Mouse (Mus musculus) gastrocnemius, adult 8-10 months (tissue): ENCODE results near the gene Tmeff1. TPM values are rescaled to one million over a fixed set of nuclear protein-coding genes. Genes with fewer than 3 reads are reported as not detected.

ENCODE experiments used
- DNase-seq, 2 experiments: peaks; one replicate each; pipeline ENCODE4 v3.0.0; 2022; ENCODE audit warnings: low spot score in 2 of 2
- total RNA-seq, 4 experiments: library from RNA; stranded (reverse); gene quantifications; 2 replicates each; pipeline ENCODE4 v1.2.4; 2022

Gene Tmeff1
- under 1 TPM; 0.51 to 0.86 (median 0.64) TPM for total RNA-seq

GRCm38 (mm10) chr4:48584421-48585240, at the start of gene Tmeff1:
Gene Tmeff1, plus strand, starts transcription at chr4:48585174.
- no peak for DNase-seq

GRCm38 (mm10) chr4:48536275-48536674, 48.7 kb upstream of the Tmeff1 start:
- no peak for DNase-seq

- DNase-seq = no peak
Observed at GRCm38 (mm10) chr4:48537024-48537423, 48.0 kb upstream of the Tmeff1 start.

GRCm38 (mm10) chr4:48538581-48538980, 46.4 kb upstream of the Tmeff1 start:
- DNase-seq = no peak

GRCm38 (mm10) chr4:48539841-48540575, 45.0 kb upstream of the Tmeff1 start, which contains the start of gene Msantd3:
Gene Msantd3, plus strand, starts transcription at chr4:48539935.
- peak in 1 of 2 experiments; percentile 10 for DNase-seq

DNA sequence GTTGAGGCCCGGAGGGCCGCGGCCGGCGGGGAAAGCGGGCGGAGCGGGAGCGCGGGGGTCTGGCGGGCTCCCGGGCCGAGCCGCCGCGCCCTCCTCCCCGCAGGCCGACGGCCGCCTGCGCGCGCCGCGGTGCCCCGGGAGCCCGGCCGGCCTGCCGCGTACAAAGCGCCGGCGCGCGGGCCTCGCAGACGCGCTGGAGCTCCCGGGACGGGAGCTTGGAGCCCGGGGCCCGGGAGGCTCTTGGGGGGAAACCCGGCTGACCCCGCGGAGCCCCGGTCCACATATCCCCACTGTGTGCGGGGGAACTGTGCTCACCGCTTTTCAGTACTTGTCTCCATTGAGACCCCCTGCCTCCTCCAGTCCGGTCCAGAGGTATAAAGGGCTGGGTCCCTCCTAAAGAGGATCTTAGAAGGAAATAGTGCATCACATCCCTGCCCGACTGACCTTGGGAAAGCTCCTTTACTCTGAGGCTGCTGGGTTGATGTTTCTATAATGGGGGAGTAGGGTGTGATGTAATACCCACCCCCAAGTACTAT, 44.3 kb upstream of the Tmeff1 start:
- DNase-seq = no peak

DNA sequence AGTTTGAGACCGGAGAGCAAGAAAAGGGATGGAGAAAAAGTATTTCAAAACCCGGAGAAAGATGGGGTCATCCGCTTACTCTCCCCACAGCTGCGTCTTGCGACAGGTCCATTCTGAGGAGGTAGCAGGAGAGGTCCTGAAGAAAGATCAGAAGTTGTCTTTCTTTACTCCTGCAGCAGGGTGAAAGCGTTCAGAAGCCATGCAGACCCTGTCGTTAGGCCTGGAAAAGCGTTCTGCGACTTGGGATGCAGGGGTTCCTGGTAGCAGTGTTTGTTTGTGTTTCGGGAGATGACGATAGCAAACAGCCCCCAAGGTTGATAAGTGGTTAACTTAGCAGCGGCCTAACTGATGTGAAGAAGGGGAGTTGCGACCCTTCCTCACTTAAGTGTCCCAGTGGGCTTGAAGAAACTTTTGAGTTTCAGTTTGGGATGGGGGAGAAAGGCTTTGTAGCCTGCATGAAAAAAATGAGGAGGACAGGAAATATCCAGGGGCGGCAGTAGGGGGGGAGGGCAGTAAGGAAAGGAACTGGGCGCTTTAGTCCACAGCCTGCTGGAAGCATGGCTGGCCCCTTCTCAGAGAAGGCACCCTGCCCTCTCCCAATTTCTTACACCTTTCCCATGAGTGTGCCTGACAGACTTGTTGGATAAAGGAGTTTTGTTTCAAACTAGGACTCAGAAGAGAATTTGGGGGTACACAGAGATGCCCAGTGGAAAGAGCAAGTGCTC, 43.3 kb upstream of the Tmeff1 start:
- DNase-seq = no peak

GRCm38 (mm10) chr4:48542351-48542750, 42.6 kb upstream of the Tmeff1 start:
- DNase-seq = no peak

GRCm38 (mm10) chr4:48543071-48543865, 41.7 kb upstream of the Tmeff1 start:
- no peak for DNase-seq

GRCm38 (mm10) chr4:48544141-48544540, 40.8 kb upstream of the Tmeff1 start:
- DNase-seq = no peak

DNA sequence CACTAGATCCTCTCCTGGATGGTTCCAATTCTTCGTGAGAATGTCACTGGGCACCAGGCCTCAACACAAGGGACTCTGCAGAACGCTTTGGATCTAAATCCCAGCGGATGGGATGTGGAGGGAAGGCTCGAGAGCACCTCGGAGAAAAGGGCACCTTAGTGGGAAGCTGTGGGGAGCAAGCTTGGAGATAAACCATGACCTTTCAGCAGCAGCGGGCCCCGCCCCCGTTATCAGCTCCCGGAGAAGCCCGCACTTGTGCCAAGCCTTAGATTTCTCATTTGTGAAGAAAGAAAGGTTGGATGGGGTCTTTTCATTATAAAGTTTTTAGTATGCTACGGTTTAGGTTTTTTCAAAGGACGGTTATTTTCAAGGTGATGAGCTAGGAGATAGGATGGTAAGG, 39.0 kb upstream of the Tmeff1 start:
- no peak for DNase-seq

DNA sequence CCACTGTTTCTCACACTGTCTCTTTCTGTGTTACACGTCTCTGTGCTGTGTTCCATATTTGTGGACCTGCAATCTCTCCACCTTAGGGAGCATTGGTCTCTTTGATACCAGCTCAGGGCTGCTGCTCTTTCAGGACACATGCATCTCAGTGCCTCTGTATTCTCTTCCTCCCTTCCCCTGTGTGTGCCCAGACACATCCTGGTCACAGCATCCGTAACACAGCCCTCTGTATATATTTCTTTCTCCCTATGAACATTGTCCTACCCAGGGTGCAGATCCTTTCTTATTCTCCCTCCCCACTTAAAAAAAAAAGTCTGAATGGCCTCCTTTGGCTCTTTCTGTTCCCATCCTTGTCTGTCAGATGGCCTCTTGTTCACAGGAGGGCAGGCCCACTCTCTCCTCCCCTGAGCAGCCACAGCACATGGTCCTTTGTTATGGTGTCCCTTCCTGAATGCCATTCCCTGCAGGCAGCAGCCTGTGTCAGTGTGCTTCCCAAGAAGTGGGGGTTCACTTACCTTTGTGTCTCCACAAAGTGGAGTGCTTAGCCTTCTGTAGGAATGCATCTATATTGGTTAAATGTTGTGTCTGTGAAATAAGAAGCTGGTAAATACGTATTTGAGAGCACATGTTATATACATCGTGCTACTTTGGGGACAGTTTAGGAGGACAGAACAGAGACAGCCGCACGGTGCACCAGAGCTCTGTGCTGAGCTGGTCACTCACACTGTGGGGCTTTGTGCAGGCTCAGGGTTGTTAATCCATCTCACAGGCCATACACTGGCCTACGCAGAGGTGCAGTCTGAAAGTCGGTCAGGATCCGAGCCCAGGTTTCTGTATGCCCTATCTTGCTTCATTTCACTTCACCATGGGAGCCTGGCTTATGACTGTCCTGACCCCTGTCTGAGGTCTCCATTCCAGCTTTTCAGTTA, 38.1 kb upstream of the Tmeff1 start:
- no peak for DNase-seq

DNA sequence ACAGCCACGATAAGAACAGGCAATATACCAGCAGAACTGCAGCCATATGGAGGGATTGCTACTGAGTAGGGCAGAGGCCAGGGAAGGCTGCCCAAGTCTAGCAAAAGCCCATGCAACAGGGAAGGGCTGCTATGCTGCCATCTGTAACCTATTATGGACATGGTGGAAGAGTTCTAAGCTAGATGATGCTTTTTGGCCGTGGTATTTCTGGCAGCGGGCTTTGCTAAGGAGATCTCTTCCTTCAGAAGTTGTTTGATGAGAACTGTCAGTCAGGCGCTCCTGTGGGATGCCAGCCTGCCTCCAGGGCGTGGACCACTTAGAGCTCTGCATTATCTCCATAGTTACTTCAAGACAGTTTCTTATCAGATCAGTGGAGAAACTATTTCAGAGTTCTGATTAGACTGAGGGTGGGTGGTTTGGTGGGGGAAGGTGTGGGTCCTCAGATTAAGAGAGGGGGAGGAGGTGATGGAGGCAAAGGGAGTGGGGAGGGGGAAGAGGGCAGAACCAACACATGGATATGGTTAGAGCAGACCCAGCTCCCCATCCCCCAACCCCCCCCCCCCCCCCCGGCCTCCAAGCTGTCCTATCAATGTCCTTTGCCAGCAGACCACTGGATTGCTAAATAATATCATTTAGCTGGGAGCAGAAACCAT, 36.5 kb upstream of the Tmeff1 start:
- DNase-seq = no peak

- no peak for DNase-seq
Observed at GRCm38 (mm10) chr4:48549661-48550060, 35.3 kb upstream of the Tmeff1 start.

DNA sequence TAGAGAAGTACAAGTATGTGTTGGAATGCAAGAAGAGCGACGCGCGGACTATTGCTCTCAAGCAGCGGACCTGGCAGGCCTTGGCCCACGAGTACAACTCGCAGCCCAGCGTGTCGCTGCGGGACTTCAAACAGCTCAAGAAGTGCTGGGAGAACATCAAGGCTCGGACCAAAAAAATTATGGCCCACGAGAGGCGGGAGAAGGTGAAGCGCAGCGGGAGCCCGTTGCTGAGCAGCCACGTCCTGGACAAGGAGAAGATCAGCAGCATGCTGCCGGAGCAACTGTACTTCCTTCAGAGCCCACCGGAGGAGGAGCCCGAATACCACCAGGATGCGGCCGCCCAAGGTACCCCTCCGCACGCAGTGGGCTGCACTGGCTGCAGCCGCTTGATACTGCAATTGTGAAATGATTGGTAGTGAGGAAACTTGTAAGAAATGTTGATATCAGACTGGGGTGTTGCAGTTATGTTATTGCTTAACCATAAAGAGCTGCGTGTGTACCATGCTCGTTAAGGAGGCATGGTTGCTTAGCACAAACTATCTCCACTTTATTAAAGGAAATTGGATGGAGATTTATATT, 32.4 kb upstream of the Tmeff1 start:
- no peak for DNase-seq

DNA sequence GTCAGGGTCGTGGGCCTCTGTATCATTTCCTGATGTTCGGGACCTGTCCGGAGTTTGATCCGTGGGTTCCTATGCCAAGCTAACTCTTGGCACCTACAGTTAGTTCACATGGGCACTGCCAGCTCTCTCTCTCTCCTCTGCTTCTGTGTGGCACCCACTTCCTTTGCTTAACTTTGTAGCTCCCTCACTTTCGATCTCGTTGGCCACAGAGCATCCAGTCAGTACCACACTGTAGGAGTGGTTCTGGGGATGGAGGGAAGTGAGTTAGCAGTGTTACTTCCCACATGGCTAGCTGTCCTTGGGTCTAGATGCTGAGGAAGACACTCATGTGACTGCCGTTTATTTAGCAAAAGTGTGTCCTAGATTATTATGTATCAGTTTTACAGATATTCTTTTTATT, 30.8 kb upstream of the Tmeff1 start:
- DNase-seq = no peak

GRCm38 (mm10) chr4:48555729-48556128, 29.2 kb upstream of the Tmeff1 start:
- no peak for DNase-seq

DNA sequence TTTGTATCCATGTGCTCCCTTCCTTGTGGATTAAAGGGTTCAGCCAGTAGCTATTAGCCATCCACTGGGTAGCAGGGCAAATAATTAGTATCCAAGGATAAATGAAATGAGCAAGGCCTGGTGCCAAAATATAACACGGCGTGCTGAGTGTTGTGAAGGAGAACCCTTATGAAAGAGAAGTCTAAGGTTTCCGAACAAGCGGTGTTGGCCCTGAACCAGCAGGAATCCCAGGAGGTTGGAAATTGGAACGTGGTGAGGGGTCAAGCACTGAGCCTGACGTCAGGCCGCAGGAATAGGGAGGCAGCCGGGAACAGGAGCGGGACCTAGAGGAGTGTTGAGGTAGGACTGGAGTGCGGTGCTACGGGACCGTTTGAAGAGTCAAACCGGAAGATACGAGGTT, 25.3 kb upstream of the Tmeff1 start:
- DNase-seq = peak in 1 of 2 experiments; percentile 14

GRCm38 (mm10) chr4:48561824-48562223, 23.1 kb upstream of the Tmeff1 start:
- DNase-seq = no peak
